23 mouse cellular contexts compared by ENCODE assay signal in the genomic region with DNA sequence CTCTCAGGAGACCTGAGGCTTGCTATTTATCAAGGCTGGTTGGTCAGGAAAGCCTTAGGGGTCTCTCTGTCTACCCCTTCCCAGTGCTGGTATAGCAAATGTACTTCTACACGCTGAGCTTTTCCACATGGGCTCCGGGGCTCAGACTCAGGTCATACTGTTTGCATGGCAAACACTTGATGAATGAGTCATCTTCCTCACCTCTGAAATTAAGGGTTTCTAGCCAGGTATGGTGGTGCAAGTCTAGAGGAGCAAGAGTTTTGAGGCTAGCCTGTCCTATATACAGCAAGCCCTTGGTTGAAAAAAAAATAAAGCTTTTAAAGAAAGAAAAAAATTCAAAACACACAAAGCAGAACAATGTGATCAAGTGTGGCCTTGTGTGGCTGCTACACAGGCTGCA. TPM values are rescaled to one million over a fixed set of nuclear protein-coding genes. Genes with fewer than 3 reads are reported as not detected.
"Had no signal": no experiment of that assay in that cellular context is flagged by ENCODE, and none has a peak within 500 bp of the region (broad histone marks: within the 10 kb centered on the region; RNA-seq: fewer than 3 reads in every experiment).

No protein-coding gene starts in this region.

- H3K4me3 ChIP-seq: heart, embryonic 10.5 days; heart, embryonic 12.5 days; hindbrain, embryonic 13.5 days; hindbrain, embryonic 15.5 days; kidney, embryonic 15.5 days; limb, embryonic 13.5 days; limb, embryonic 15.5 days had no signal

- H3K4me1 ChIP-seq: heart, embryonic 12.5 days; hindbrain, embryonic 13.5 days; hindbrain, embryonic 15.5 days had no signal

- ATAC-seq: hindbrain, postnatal 0 days; intestine, embryonic 16.5 days had no signal

- H3K9me3 ChIP-seq: heart, embryonic 10.5 days; heart, embryonic 12.5 days; hindbrain, embryonic 13.5 days; hindbrain, embryonic 15.5 days; kidney, embryonic 15.5 days; limb, embryonic 13.5 days; limb, embryonic 15.5 days had no signal

- H3K36me3 ChIP-seq: heart, embryonic 10.5 days; heart, embryonic 12.5 days; hindbrain, embryonic 13.5 days; hindbrain, embryonic 15.5 days; kidney, embryonic 15.5 days; limb, embryonic 13.5 days; limb, embryonic 15.5 days had no signal

- H3K27ac ChIP-seq: heart, embryonic 10.5 days; hindbrain, embryonic 13.5 days; hindbrain, embryonic 15.5 days; hindbrain, postnatal 0 days; kidney, embryonic 15.5 days; kidney, postnatal 0 days; limb, embryonic 13.5 days; limb, embryonic 15.5 days had no signal

- H3K9ac ChIP-seq: heart, embryonic 12.5 days; hindbrain, embryonic 13.5 days; hindbrain, embryonic 15.5 days; kidney, embryonic 15.5 days; limb, embryonic 13.5 days; limb, embryonic 15.5 days had no signal

- H3K27me3 ChIP-seq: hindbrain, embryonic 13.5 days; hindbrain, embryonic 15.5 days; kidney, embryonic 15.5 days; limb, embryonic 13.5 days; limb, embryonic 15.5 days had no signal

- H3K4me2 ChIP-seq: heart, embryonic 12.5 days; hindbrain, embryonic 13.5 days; hindbrain, embryonic 15.5 days; kidney, embryonic 15.5 days; limb, embryonic 13.5 days; limb, embryonic 15.5 days had no signal

- DNase-seq: gastrocnemius, postnatal 14 days; gastrocnemius, postnatal 36 days; heart, adult 18-20 months; heart, postnatal 14 days; heart, postnatal 36 days; kidney, adult 11 months; kidney, adult 2 months; kidney, adult 9 months; kidney, postnatal 14 days; layer of hippocampus, adult 9-11 months; layer of hippocampus, postnatal 36 days; left cerebral cortex, postnatal 4 days had no signal

RNA-seq across cellular contexts. Expression of a gene that starts 57.6 kb away (rescaled TPM):
- total RNA-seq: hematopoietic stem cell, adult 5-6 weeks had no signal
